Mouse (Mus musculus): ENCODE results near the gene Odc1. TPM values are rescaled to one million over a fixed set of nuclear protein-coding genes. Genes with fewer than 3 reads are reported as not detected.
A peak's percentile ranks its signal among the peaks of the same experiment; 100 is the strongest.

Gene Odc1
- total RNA-seq, 2 experiments from 2014 or later = 67.2 to 68.6 TPM

DNA sequence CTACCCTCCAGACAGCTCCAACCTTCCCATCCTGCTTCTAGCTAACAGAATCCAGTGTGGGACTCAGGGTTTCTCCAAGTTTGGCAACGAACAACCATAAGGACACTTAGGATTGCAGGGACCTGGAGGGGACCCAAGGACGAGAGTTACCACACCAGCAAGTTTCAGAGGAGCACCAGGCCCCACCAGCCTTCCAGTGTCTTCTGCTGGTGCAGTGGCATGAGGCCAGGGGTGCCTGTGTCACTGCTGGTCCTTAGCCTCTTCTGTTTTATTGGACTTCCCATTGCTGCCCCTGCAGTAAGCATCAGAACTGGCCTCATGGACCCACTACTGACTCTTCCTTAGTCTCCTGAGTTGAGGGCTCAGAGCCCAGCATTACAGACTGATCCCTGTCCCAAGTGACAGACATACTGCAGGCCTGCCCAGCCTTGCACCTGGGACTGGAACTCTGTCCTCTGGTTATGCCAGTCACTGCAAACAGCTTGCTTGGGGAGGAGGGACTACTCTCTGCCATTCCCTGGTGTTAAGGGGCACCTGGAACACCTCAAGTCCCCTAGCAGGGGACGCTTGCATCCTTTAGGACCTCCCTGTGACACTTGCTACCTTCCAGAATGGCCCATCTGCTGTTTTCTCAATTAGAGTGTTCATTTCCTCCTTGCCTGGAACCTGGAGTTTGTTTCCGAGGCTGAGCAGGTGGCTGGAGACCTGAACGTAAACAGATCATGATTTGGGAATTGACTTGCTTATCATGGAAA lies 30.7 kb downstream of the Odc1 start:
- intact Hi-C loops (cut with DNase I) = no loop called here

GRCm38 (mm10) chr12:17576041-17576440 lies 31.4 kb downstream of the Odc1 start:
- DNase-seq (ENCODE audit: extremely low spot score in 1 of 2, low spot score in 2 of 2) = no peak
- Histone ChIP-seq H3K4me3 (no peak overlapping the region), H3K27ac (no peak overlapping the region)
- intact Hi-C loops (cut with DNase I) = no loop called here
- no peak for TF ChIP-seq CTCF (IDR thresholded peaks at IDR 0.05)

More for the DNA sequence above, 30.7 kb downstream of the Odc1 start:
- TF ChIP-seq CTCF (IDR thresholded peaks at IDR 0.05) = no peak
- Histone ChIP-seq H3K4me3 (no peak overlapping the region), H3K27ac (no peak overlapping the region)
- DNase-seq (ENCODE audit: extremely low spot score in 1 of 2, low spot score in 2 of 2) = no peak

- TF ChIP-seq CTCF (IDR thresholded peaks at IDR 0.05) = no peak
- Histone ChIP-seq H3K27ac (no peak overlapping the region), H3K4me3 (no peak overlapping the region)
- no peak for DNase-seq (ENCODE audit: extremely low spot score in 1 of 2, low spot score in 2 of 2)
- intact Hi-C loops (cut with DNase I) = no loop called here
Measured at GRCm38 (mm10) chr12:17578601-17579000, 34.0 kb downstream of the Odc1 start.

- DNase-seq (ENCODE audit: extremely low spot score in 1 of 2, low spot score in 2 of 2) = no peak
- TF ChIP-seq CTCF (IDR thresholded peaks at IDR 0.05) = no peak
- no peak overlapping the region for H3K27ac ChIP-seq
- intact Hi-C loops (cut with DNase I) = loop anchor here (5.0 kb wide), 1 partner anchor 41 kb away; no protein-coding TSS in a partner anchor
- H3K4me3 ChIP-seq = no peak overlapping the region
Measured at GRCm38 (mm10) chr12:17581001-17581400, 36.4 kb downstream of the Odc1 start.

GRCm38 (mm10) chr12:17582406-17582805 lies 37.8 kb downstream of the Odc1 start:
- DNase-seq (ENCODE audit: extremely low spot score in 1 of 2, low spot score in 2 of 2) = no peak
- Histone ChIP-seq H3K4me3 (no peak overlapping the region), H3K27ac (no peak overlapping the region)
- intact Hi-C loops (cut with DNase I) = loop anchor here (5.0 kb wide), 1 partner anchor 40 kb away; no protein-coding TSS in a partner anchor
- TF ChIP-seq CTCF (IDR thresholded peaks at IDR 0.05) = no peak

- intact Hi-C loops (cut with DNase I) = loop anchor here (5.0 kb wide), 1 partner anchor 38 kb away; no protein-coding TSS in a partner anchor
- DNase-seq (ENCODE audit: extremely low spot score in 1 of 2, low spot score in 2 of 2) = peak in 1 of 2 experiments; percentile 18
- H3K27ac ChIP-seq = no peak overlapping the region
- no peak overlapping the region for H3K4me3 ChIP-seq
- TF ChIP-seq CTCF (IDR thresholded peaks at IDR 0.05) = no peak
Measured at GRCm38 (mm10) chr12:17583860-17584259, 39.3 kb downstream of the Odc1 start.

DNA sequence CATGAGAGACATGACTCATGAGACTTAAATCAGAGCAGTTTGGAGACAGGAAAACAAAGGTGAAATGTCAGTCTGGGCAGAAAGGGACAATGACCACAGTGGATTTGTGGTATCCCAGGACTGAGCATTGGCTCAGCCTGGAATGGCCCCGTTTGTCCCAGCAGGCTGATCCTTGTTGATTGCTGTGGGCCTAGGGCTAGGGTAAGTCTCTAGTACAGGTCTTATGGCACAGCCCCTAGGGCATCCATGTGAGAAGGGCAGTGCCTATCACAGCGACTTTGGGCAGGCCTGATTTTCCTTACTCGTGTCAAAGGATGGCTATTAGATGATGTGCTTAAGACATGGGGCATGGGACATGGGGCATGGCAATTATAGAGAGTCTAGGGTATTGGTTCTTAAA lies 41.4 kb downstream of the Odc1 start:
- intact Hi-C loops (cut with DNase I) = no loop called here
- no peak for DNase-seq (ENCODE audit: extremely low spot score in 1 of 2, low spot score in 2 of 2)
- H3K4me3 ChIP-seq = no peak overlapping the region
- no peak for TF ChIP-seq CTCF (IDR thresholded peaks at IDR 0.05)
- H3K27ac ChIP-seq = no peak overlapping the region

DNA sequence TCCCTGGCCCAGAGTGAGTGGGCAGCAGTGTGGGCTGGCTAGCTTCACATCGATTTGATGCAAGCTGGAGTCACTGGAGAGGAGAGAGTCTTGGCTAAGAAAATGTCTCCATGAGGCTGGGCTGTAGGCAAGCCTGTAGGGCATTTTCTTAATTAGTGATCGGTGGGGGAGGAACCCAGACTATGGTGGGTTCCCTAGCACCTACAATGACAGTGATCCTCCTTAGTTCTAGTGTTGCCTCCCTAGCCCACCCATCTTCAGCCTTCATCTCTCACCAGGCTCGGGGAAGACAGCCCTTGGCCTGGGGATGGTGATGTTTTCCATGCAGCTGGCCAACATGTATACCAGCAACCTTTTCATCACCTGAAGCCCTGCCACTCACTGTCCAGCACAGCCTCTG lies 43.8 kb downstream of the Odc1 start:
- no peak for DNase-seq (ENCODE audit: extremely low spot score in 1 of 2, low spot score in 2 of 2)
- Histone ChIP-seq H3K27ac (no peak overlapping the region), H3K4me3 (no peak overlapping the region)
- intact Hi-C loops (cut with DNase I) = no loop called here
- no peak for TF ChIP-seq CTCF (IDR thresholded peaks at IDR 0.05)

DNA sequence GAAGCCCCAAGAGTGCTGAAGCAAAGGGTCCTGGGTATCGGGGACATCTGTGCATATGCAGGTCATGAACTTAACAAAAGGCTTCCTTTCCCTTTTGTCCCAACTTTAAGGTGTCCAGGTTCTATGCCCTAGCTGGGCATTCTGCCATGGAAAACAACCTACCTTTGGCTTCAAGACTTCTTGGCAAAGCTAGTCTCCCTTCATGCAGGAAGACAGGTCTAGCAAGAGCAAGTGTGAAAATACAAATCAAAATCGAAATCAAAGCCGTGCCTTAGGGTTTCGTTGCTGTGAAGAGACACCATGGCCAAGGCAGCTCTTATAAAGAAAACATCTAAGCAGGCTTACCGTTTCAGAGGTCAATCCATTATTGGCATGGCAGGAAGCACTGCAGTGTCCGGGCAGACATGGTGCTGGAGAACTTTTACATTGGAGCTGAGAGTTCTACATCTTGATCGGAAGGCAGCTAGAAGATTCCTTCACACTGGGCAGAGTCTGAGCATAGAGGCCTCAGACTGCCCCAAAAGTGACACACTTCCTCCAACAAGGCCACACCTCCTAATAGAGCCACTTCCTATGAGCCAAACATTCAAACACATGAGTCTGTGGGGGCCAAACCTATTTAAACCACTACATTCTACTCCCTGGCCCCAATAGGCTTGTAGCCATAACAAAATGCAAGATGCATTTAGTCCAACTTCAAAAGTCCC lies 44.5 kb downstream of the Odc1 start:
- H3K4me3 ChIP-seq = no peak overlapping the region
- intact Hi-C loops (cut with DNase I) = no loop called here
- no peak overlapping the region for H3K27ac ChIP-seq
- TF ChIP-seq CTCF (IDR thresholded peaks at IDR 0.05) = no peak
- DNase-seq (ENCODE audit: extremely low spot score in 1 of 2, low spot score in 2 of 2) = no peak

GRCm38 (mm10) chr12:17591249-17591648 lies 46.7 kb downstream of the Odc1 start:
- TF ChIP-seq CTCF (IDR thresholded peaks at IDR 0.05) = no peak
- Histone ChIP-seq H3K4me3 (no peak overlapping the region), H3K27ac (no peak overlapping the region)
- no peak for DNase-seq (ENCODE audit: extremely low spot score in 1 of 2, low spot score in 2 of 2)
- intact Hi-C loops (cut with DNase I) = no loop called here

DNA sequence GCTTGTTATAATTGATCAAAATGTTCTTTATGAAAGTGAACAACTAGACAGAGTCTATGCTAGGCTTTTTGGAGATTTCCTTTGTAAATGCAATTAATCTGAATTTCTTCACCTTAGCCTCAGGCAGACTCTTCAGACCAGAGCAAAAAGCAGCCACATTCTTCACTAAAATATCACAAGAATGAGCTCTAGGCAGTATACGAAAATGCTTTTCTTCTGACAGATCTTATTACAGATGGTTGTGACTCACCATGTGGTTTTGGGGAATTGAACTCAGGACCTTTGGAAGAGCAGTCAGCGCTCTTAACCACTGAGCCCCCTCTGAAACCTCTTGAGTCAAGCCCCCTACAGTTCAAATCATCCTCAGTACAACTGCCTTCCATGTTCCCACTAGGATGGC lies 49.4 kb downstream of the Odc1 start:
- no peak for TF ChIP-seq CTCF (IDR thresholded peaks at IDR 0.05)
- DNase-seq (ENCODE audit: extremely low spot score in 1 of 2, low spot score in 2 of 2) = no peak
- H3K4me3 ChIP-seq = no peak overlapping the region
- no peak overlapping the region for H3K27ac ChIP-seq
- intact Hi-C loops (cut with DNase I) = no loop called here

DNA sequence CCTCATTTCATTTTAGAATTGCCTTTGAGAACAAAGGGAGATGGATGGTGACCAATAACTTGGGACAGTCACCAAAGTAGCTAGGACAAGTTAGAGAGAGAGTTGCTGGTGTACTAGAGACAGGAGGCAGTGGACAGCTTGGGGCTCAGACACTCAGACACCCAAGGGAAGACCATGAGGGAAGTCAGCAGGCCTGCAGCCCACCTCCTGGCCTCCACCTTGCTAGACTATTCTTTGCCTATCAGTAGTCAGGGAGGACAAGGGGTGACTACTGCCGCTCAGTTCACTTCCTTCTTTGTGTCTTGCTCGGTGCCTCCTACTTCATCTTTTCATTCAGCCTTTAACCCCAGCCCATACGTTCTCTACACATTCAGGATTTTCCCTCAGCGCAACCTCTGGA lies 50.1 kb downstream of the Odc1 start:
- intact Hi-C loops (cut with DNase I) = no loop called here
- no peak for TF ChIP-seq CTCF (IDR thresholded peaks at IDR 0.05)

More for the DNA sequence above, 50.1 kb downstream of the Odc1 start:
- Histone ChIP-seq H3K27ac (no peak overlapping the region), H3K4me3 (no peak overlapping the region)
- DNase-seq (ENCODE audit: extremely low spot score in 1 of 2, low spot score in 2 of 2) = no peak
